Mouse (Mus musculus): Measurements from ENCODE around the gene Sco2. TPM values are rescaled to one million over a fixed set of nuclear protein-coding genes. Genes with fewer than 3 reads are reported as not detected.

Sco2 gene
- polyA plus RNA-seq, 1 experiment from 2014 or later, result 8.2 TPM

DNA sequence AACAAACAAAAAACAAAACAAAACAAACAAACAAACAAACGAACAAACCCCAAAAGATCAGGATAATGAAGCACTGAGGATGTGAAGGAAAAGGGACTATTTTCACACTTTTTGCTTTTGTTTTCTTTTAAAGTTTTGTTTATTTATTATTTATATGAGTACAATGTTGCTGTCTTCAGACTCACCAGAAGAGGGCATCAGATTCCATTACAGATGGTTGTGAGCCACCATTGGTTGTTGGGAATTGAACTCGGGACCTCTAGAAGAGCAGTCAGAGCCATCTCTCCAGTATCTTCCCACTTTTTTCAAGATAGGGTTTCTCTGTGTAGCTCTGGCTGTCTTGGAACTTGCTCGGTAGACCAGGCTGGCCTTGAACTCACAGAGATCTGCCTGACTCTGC, 30.3 kb downstream of the Sco2 start:
- no peak for ATAC-seq (replicated peaks; ENCODE audit: low FRiP score)
- Histone ChIP-seq H3K9me3 (replicated peaks) (no peaks in the 10 kb centered on the region), H3K27ac (no peak overlapping the region), H3K27me3 (no peaks in the 10 kb centered on the region), H3K4me1 (no peaks in the 10 kb centered on the region), H3K36me3 (no peaks in the 10 kb centered on the region), H3K4me3 (replicated peaks) (no peak overlapping the region), H3K4me2 (no peak overlapping the region), H3K9ac (no peak overlapping the region)
- 83% methylated on average over 3 of the region's 3 CpGs for WGBS

- H3K4me1 ChIP-seq, result no peaks in the 10 kb centered on the region
- no peak overlapping the region for H3K4me3 ChIP-seq (replicated peaks)
- no peak for ATAC-seq (replicated peaks; ENCODE audit: low FRiP score)
- no peak overlapping the region for H3K4me2 ChIP-seq
- H3K27ac ChIP-seq, result no peak overlapping the region
- H3K36me3 ChIP-seq, result no peaks in the 10 kb centered on the region
- WGBS, result 54% methylated on average over 1 of the region's 1 CpGs
- H3K27me3 ChIP-seq, result no peaks in the 10 kb centered on the region
- H3K9me3 ChIP-seq (replicated peaks), result no peaks in the 10 kb centered on the region
- H3K9ac ChIP-seq, result no peak overlapping the region
Observed at GRCm38 (mm10) chr15:89341678-89342077, 32.0 kb downstream of the Sco2 start.

- Histone ChIP-seq H3K4me2 (no peak overlapping the region), H3K27me3 (no peaks in the 10 kb centered on the region), H3K27ac (no peak overlapping the region), H3K4me3 (replicated peaks) (no peak overlapping the region), H3K9ac (no peak overlapping the region), H3K36me3 (no peaks in the 10 kb centered on the region), H3K4me1 (no peaks in the 10 kb centered on the region), H3K9me3 (replicated peaks) (no peaks in the 10 kb centered on the region)
- WGBS, result 79% methylated on average over 3 of the region's 3 CpGs
- ATAC-seq (replicated peaks; ENCODE audit: low FRiP score), result no peak
Observed at GRCm38 (mm10) chr15:89340136-89340535, 33.5 kb downstream of the Sco2 start.

DNA sequence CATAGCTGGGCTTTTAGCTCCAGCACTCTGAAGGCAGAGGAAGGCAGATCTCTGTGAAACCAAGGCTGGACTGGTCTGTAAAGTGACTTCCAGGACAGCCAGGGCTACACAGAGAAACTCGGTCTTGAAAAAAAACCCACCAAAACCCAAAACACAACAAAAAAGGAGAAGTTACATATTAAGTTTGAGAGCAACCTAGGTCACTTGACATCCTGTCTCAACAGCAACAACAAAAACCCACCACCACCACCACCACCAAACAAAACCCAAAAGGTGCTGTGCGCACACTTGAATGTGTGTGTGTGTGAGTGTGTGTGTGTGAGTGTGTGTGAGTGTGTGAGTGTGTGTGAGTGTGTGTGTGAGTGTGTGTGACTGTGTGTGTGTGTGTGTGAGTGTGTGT, 34.0 kb downstream of the Sco2 start:
- no peak overlapping the region for H3K9ac ChIP-seq
- H3K4me3 ChIP-seq (replicated peaks), result no peak overlapping the region
- no peaks in the 10 kb centered on the region for H3K9me3 ChIP-seq (replicated peaks)
- H3K27me3 ChIP-seq, result no peaks in the 10 kb centered on the region
- H3K27ac ChIP-seq, result no peak overlapping the region
- H3K4me1 ChIP-seq, result no peaks in the 10 kb centered on the region
- ATAC-seq (replicated peaks; ENCODE audit: low FRiP score), result no peak
- H3K36me3 ChIP-seq, result no peaks in the 10 kb centered on the region
- WGBS, result 86% methylated on average over 2 of the region's 2 CpGs
- H3K4me2 ChIP-seq, result no peak overlapping the region

GRCm38 (mm10) chr15:89336422-89336821, 37.2 kb downstream of the Sco2 start:
- no peak overlapping the region for H3K4me2 ChIP-seq
- no peak overlapping the region for H3K27ac ChIP-seq
- H3K36me3 ChIP-seq, result no peaks in the 10 kb centered on the region
- WGBS, result 85% methylated on average over 14 of the region's 14 CpGs
- no peak overlapping the region for H3K9ac ChIP-seq
- H3K9me3 ChIP-seq (replicated peaks), result no peaks in the 10 kb centered on the region
- H3K4me3 ChIP-seq (replicated peaks), result no peak overlapping the region
- H3K27me3 ChIP-seq, result no peaks in the 10 kb centered on the region
- ATAC-seq (replicated peaks; ENCODE audit: low FRiP score), result no peak
- H3K4me1 ChIP-seq, result no peaks in the 10 kb centered on the region

DNA sequence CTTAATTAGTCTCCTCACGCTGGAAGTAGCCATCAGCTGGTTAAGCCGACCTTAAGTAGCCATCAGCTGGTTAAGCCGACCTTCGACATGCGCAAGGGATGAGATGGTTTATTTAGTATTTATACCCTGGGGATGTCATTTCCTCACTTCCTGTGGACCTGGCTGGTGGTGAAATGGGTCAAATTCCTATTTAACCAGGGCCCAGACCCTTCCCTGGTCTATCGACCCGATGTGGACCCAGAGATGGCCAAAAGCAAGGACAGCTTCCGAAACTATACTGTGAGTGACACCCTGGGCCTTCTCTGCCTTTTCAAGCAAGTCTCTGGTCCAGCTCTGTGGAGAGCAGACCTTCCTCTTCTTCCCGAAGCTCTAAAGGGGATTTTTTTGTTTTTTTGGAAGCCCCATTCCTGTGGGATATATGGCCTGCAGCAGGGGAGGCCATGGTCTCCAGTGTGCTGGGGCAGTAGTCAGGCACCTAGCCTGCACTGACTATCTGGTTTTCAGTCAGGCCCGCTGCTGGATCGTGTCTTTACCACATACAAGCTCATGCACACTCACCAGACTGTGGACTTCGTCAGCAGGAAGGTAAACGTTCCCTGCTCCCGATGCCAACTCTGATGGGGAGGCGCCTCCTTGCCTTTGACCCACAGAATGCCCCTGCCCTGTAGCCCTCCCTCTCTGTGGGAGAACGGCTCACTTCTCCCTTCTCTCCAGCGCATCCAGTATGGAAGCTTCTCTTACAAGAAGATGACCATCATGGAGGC, 38.7 kb downstream of the Sco2 start:
- Histone ChIP-seq H3K9me3 (replicated peaks) (no peaks in the 10 kb centered on the region), H3K4me3 (replicated peaks) (no peak overlapping the region), H3K27me3 (no peaks in the 10 kb centered on the region), H3K4me2 (no peak overlapping the region), H3K36me3 (no peaks in the 10 kb centered on the region), H3K27ac (no peak overlapping the region), H3K4me1 (no peaks in the 10 kb centered on the region), H3K9ac (no peak overlapping the region)
- no peak for ATAC-seq (replicated peaks; ENCODE audit: low FRiP score)
- WGBS, result 79% methylated on average over 17 of the region's 17 CpGs

- H3K27me3 ChIP-seq, result no peaks in the 10 kb centered on the region
- H3K9ac ChIP-seq, result no peak within 1 kb of the TSS
- H3K4me3 ChIP-seq (replicated peaks), result no peak within 1 kb of the TSS
- 81% methylated on average over 7 of the region's 7 CpGs for WGBS
- no peaks in the 10 kb centered on the region for H3K4me1 ChIP-seq
- H3K4me2 ChIP-seq, result no peak within 1 kb of the TSS
- no peak for ATAC-seq (replicated peaks; ENCODE audit: low FRiP score)
- H3K9me3 ChIP-seq (replicated peaks), result no peaks in the 10 kb centered on the region
- H3K27ac ChIP-seq, result no peak within 1 kb of the TSS
- no peaks in the 10 kb centered on the region for H3K36me3 ChIP-seq
Observed at GRCm38 (mm10) chr15:89334271-89334670, 39.4 kb downstream of the Sco2 start, which contains the start of gene Miox. Miox (plus strand) TSS chr15:89334398.

GRCm38 (mm10) chr15:89326441-89326840, 47.2 kb downstream of the Sco2 start:
- H3K4me2 ChIP-seq, result no peak overlapping the region
- 46% methylated on average over 5 of the region's 5 CpGs for WGBS
- no peak for ATAC-seq (replicated peaks; ENCODE audit: low FRiP score)

GRCm38 (mm10) chr15:89323656-89324055, 50.0 kb downstream of the Sco2 start:
- Histone ChIP-seq H3K4me2 (no peak overlapping the region), H3K9me3 (replicated peaks) (no peaks in the 10 kb centered on the region), H3K4me3 (replicated peaks) (no peak overlapping the region), H3K36me3 (no peaks in the 10 kb centered on the region), H3K4me1 (peaks cover 8% of the 10 kb centered on the region), H3K9ac (no peak overlapping the region), H3K27me3 (peaks cover 17% of the 10 kb centered on the region; the same call in 1 of the 2 replicates), H3K27ac (no peak overlapping the region)
- no peak for ATAC-seq (replicated peaks; ENCODE audit: low FRiP score)
- WGBS, result 78% methylated on average over 4 of the region's 4 CpGs

More at GRCm38 (mm10) chr15:89326441-89326840, 47.2 kb downstream of the Sco2 start:
- H3K9ac ChIP-seq, result no peak overlapping the region
- peaks cover 8% of the 10 kb centered on the region for H3K4me1 ChIP-seq
- peaks cover 14% of the 10 kb centered on the region; the same call in 1 of the 2 replicates for H3K27me3 ChIP-seq
- no peak overlapping the region for H3K4me3 ChIP-seq (replicated peaks)
- H3K36me3 ChIP-seq, result no peaks in the 10 kb centered on the region
- H3K9me3 ChIP-seq (replicated peaks), result no peaks in the 10 kb centered on the region
- H3K27ac ChIP-seq, result no peak overlapping the region

DNA sequence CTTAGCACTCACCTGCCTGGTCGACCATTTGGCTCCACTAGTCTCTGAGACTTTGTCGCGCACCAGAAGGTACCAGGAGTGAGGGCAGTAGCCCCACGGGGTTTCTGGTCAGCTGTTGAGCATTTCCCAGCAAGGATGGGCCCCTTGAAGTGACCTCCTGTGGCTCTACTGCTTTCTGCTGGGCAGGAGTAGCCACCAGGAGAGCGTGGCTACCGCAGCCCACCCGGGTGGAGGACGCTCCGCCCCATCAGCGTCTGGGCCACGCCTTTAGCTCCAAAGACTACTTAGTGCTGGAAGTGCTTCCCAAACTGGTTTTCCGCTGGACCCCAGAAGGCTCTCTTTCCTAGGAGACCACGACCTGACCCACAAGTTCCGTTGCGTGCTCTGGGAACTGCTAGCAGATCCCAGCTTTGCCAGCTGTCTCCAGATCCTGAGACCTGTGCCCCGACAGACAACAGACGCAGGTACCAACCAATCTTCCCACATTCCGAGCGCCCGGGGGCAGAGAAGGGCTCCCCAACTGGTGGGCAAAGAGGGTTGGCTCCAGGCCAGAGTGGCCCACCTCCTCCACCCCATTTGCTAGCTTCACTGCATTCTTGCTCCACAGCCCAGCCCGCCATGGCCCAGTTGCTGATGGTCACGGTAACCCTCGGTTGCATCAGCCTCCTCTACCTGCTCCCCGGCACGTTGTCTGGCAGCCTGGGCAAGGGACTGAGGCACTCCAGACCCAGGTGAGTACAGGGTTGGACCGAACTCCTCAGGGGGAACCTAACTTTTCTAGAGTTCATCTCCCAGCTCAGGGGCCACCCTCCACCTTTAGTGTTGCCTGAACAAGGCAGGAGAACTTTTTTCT, 50.8 kb downstream of the Sco2 start, which contains the start of gene Adm2:
TSS of gene Adm2 (plus strand) at position 51 of the 853 bp plus-strand sequence.
- H3K4me3 ChIP-seq (replicated peaks), result peak within 1 kb of the TSS; percentile 32
- 4% methylated on average over 26 of the region's 26 CpGs for WGBS
- ATAC-seq (replicated peaks; ENCODE audit: low FRiP score), result peak; percentile 53

More for the DNA sequence above, 50.8 kb downstream of the Sco2 start, which contains the start of gene Adm2:
- Histone ChIP-seq H3K27me3 (peaks cover 17% of the 10 kb centered on the region; the same call in 1 of the 2 replicates), H3K4me2 (peak within 1 kb of the TSS; percentile 59), H3K9me3 (replicated peaks) (no peaks in the 10 kb centered on the region), H3K4me1 (peaks cover 8% of the 10 kb centered on the region), H3K27ac (no peak within 1 kb of the TSS), H3K9ac (0 out of 2 replicates have a peak within 1 kb of the TSS, but pooled peaks have one; percentile 4), H3K36me3 (no peaks in the 10 kb centered on the region)
